Mouse (Mus musculus): Measurements from ENCODE around the gene Chp1. TPM values are rescaled to one million over a fixed set of nuclear protein-coding genes. Genes with fewer than 3 reads are reported as not detected.
A peak's percentile ranks its signal among the peaks of the same experiment; 100 is the strongest.
"Not testable (repeated sequence)": the region's sequence is repeated elsewhere in the genome, so short reads cannot be mapped to it uniquely, and the experiment has no call there.

Gene Chp1
- 217 and 293 TPM in 2 replicates for total RNA-seq (2021)
- long read RNA-seq, transcript Chp1-201 (7 exons, 2,609 nt) = major isoform, 178 of 234 reads
- long read RNA-seq, partial matches to known transcripts = 42 of 234 reads
- long read RNA-seq, other reads (novel, unspliced or antisense) = 10 of 234 reads

DNA sequence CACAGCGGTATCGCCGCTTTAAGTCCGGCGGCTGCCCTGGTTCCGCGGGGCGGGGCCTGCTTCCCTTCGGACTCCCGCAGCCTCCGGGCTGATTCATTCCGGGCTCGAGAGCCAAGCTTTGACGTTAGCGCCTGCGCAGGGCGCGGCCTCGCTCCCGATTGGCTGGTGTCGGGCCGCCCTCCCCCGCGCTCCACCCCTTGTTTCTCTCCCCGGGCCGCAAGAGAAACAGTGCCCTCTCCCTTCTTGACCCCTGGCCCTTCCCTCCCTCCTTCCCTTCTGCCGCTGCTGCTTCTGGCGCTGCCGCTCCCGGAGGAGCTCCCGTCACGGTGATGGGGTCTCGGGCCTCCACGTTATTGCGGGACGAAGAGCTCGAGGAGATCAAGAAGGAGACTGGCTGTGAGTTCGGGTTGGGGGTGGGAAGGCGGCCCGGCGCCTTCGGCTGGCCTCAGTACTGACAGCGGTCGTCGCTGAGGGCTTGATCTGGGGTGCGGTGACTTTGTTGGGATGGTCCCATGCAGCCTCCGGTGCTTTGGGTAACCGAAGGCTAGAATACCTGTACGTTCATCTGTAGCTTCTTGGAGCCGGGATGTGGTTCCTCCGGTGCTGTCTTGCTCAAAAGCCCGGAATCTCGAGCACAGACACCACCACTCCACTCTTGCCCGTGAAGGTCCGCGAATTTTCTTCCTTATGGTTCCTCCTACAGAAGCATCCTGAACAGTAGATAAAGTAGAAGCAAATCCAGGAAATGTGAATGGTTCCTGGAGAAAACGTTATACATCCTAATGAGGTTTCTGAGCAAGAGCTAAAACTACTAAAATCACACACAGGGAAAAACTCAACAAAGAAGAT lies at the start of gene Chp1, which contains the start of gene Exd1:
TSS of gene Chp1 (plus strand) at position 176 of the 849 bp plus-strand sequence.
TSS of gene Exd1 (minus strand) at position 106 of the 849 bp plus-strand sequence.
- DNase-seq = peak; percentile 99

DNA sequence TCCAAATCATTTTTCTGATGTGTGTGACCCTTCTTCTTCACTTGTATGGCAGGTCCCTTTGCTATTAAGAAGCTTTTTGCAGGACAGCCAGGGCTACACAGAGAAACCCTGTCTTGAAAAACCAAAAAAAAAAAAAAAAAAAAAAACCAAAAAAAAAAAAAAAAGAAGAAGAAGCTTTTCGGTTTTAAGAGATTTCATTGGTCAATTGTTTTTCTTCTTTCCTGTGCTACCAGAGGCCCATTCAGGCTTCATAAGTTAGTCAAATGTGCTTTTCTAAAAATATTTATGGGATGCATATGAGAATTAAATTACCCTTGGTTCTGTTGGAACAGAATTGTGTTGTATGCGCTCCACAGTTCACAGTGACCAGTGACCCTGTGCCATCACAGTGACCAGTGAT lies 48.6 kb upstream of the Chp1 start:
- no peak for DNase-seq

DNA sequence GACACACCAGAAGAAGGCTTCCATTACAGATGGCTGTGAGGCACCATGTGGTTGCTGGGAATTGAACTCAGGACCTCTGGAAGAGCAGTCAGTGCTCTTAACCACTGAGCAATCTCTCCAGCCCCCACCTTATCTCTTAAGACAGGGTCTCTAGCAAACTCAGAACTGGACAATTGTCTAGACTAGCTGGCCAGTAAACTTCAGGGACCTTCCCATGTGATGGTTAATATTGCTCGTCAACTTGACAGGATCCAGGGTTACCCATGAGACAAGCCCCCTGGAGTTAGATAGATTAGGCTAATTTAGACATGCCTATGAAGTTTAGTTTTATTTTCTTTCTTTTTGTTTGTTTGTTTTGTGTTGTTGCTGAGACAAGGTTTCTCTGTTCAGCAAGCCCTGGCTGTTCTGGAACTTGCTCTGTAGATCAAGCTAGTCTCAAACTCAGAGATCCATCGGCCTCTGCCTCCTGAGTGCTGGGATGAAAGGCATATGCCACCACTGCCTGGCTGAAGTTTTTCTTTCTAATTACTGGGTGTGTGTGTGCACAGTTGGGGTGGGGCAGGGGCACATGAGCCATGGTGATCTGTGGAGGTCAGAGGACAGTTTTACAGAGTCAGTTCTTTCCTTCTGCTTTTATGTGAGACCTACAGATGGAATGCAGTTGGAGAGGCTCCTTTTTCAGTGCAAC lies 46.4 kb upstream of the Chp1 start:
- DNase-seq = no peak

DNA sequence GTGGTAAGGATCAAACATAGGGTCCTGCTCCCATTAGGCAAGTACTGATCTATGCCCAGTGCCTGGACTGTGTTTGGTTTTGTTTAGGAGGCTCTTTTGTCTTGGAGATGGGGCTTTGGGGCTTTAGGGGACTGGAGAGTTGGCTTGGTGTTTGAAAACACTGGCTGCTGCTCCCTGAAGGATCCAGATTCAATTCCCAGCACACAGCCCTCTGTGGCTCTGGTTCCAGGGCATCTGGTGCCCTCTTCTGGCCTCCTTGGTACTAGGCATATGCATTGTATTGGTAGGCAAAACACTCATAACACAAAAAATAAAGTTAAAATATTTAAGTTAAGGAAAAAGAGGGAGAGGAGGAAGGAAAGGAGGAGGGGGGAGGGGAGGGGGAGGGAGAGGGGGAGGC lies 40.4 kb upstream of the Chp1 start:
- DNase-seq = peak; percentile 10

DNA sequence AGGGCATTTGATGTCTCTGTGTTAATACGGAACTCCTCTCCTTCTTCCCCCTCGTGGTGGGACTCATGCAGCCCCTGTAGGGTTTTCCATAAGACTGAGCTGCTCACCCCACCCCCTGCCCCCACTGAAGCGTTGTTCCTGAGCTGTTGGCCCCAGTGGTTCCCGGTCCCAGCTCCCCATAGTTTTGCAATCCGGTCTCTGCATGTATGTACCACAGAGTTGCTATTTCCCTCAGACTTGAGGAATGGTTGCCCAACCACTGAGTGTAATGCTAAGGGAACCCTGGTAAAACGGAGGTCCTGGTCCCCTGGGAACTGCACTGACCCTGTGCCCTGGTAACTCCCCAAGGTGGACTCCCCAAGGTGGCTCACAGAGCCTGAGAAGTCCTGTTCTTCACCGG lies 39.0 kb upstream of the Chp1 start:
- not testable (repeated sequence) for DNase-seq

DNA sequence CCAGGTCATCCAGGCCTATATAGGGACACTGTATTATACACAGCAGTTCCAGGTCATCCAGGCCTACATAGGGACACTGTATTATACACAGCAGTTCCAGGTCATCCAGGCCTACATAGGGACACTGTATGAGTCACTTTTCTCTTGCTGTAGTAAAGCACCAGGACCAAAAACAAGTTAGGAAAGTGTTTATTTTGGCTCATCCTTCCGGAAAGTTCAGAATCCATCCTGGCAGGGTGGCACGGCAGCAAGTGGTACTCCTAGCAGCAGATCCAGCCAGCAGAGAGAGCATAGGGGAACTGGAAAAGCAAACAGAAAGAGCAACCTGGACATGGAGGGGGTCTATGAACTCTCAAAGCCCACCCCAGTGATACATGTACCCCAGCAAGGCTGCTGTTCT lies 36.6 kb upstream of the Chp1 start:
- DNase-seq = no peak

DNA sequence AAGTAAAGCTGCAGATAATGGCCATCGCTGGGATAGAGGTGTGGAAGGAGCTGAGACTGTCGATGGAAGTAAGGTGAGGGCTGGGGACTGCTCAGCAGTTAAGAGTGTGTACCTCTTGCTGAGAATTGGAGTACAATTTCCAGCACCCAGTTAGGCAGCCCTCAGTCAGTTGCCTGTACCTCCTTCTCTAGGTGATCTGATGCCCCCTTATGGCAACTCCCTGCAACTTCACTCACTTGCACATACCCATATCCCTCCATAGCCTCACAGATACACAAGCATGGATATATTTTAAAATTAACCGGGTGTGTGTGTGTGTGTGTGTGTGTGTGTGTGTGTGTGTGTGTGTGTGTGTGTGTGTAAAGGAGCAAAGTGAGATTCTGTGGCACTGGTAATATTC lies 35.2 kb upstream of the Chp1 start:
- no peak for DNase-seq

DNA sequence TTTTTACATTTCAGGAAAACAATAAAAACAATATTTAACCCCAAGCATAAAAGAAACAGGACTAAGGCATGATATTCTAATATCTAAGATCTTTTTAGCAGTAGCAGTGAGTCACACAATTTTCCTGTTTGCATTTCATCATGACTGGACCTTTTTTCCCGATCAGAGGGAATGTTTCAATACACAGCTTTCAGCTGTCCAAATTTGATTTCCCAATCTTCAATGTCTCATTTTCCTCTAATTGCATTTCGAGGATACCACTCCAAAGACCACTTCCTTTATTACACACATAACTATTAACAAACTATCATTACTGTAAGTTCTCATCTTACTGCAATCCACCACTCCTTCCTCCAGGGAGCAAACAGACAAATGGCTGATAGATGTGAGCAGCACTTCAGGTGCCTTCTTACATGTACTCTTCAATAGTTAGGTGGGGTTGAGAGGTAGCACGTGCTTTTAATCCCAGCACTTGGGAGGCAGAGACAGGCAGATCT lies 33.4 kb upstream of the Chp1 start:
- no peak for DNase-seq

DNA sequence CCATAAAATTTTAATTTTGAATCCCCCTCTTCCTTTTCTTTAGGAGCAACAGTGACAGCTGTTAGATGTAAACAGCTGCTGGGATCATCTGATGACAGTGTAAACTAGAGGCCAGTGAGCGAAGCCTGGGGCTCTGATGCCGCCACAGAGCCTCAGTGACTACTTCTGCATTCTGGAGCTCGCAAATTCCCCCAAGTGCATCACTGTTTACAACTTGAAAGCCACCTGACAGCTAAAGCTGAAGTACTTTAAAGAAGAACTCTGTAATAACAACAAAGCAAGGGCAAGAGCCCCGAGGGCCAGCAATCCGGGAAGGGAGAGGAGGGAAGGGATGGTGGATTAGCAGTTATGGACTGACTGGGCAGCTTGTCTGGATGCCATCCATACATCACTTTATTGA lies 30.7 kb upstream of the Chp1 start:
- no peak for DNase-seq

DNA sequence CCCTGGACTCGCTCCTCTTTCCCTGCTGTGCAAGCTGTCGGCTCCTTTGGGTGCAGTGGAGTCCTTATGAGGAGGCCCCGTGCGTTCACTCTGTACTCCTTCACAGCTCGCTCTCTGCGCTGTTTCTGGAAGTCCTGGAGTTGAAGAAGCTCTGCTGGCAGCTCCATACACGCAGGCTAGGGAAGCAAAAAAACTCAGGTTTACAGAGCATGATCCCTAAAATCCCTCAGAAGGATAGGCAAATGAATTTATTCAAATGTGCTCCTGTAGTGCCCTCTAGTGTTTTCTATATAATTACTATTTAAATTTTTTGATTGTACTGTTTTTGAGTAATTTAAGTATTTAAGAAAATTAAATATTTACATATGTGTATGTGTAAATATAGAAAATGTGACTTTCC lies 26.9 kb upstream of the Chp1 start:
- no peak for DNase-seq

DNA sequence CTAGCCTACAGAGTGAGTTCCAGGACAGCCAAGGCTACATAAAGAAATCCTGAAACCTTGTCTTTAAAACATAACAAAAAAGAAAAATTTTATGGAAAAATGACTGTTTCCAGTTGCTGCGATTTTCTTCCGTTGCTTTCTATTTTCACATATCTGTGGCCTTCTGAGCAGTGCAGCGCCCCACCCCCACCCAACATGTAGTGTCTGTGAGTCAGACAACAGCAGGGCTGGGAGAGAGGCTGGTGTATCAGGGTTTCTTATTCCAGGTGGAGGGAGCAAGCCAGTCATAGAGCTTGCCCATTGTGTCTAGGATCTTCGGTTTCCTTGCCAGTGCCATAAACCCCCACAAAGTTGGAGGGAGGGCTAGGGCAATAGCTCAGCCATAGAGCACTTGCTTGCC lies 23.7 kb upstream of the Chp1 start:
- DNase-seq = peak; percentile 19

DNA sequence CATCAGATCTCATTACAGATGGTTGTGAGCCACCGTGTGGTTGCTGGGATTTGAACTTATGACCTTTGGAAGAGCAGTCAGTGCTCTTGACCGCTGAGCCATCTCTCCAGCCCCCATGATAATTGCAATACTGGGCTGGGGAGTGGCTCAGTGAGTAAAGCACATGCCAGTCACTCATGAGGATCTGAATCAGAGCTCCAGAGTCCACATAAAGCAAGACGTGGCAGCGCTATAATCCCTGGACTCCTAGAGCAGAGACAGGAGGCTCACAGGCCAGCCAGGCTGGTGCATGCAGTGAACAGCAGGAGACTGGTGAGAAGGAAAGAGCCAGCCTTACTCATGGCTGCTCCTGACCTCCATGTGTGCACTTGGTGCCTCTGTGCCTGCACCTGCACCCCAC lies 22.1 kb upstream of the Chp1 start:
- DNase-seq = no peak

DNA sequence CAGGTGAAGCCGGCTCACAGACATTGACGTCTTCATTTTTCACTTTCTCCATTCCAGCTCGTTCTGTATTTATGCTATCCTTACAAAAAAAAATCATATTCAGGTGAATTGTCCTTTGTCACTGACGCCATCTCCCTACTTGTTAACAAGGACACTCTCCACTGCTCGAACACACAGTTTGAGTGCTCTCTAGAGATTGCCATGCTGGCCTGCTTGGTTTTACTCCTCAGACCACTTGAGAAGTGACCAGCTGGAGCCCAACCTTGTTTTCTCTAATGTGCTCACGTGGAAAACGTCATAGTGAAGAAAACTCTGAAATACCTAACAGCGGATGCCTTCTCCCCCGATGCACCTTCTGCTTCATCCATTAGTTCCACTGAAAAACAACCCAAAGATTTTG lies 8.7 kb upstream of the Chp1 start:
- DNase-seq = no peak

DNA sequence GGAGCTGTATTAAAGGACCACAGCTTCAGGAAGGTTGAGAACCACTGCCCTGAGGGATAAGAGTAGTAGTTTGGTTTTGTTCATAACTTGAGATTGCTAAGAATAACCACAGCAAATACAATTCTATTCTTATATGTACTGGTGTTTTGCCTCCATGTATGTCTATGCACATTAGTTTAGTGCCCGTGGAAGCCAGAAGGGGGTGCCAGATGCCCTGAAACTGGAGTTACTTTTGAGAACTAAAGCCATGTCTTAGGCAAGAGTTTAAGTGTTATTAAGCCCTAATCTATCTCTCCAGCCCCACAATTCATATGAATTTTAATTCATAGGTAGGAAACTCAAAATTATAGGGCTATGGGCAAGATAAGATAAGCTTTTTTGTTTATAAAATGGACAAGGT lies 5.4 kb upstream of the Chp1 start:
- peak; percentile 67 for DNase-seq

DNA sequence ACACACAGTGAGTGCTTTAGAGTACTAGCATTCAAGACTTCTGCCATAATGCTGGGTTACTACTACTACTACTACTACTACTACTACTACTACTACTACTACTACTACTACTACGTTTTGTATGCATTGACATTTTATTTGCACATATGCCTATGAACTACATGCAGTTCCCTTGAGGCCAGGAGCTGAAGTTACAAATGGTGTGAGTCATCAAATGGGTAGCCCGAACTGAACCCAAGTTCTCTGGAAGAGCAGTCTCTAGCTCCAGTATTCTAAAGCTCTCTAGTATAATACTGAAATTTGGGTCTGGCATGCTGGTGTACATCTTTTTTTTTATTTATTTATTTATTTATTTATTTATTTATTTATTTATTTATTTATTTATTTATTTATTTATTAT lies 3.8 kb upstream of the Chp1 start:
- DNase-seq = no peak

DNA sequence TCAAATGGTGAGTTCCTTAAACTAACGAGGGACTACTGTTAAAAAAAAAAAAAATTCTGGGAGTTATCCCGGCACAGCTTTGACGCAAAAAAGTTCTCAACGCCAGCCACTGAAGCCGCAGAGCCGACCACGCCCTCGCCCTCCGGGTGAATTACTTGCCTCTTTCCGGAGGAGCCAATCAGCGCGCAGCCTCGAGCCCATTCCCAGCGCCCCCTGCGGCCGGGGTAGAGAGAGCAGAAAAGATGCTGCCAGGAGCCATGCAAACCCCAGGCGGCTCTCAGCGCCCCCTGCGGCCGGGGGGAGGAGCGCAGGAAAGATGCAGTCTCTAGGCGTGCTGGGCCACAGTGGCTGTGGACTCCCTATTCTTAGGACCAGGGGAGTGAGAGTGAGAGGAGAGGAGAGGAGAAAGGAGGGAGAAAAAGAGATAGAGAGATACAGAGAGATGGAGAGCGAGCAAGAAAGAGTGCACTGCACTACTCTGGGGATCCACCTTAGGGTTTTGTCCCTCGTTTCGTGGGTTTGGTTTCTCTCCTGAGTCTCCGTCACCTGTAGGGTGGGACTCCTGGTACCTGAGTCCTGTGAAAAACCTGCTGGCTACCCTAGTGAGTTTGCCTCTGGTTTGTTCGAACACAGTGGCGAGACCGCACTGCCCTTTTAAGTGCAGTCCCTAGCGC lies 512 bp upstream of the Chp1 start:
- peak; percentile 82 for DNase-seq

DNA sequence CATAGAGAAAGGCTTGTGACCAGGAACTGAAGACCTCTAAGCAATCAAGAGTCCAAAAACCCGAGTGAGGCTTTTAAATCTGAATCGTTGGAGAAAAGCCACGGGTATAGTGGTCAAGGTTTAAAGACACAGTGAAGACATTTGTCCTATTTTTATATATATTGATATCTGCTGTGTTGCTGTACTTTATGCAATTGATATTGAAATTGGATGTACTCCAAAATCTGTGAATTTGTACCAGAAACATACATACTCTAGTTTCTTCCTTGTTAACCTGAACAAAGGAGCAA lies 819 bp downstream of the Chp1 start:
- no peak for DNase-seq

DNA sequence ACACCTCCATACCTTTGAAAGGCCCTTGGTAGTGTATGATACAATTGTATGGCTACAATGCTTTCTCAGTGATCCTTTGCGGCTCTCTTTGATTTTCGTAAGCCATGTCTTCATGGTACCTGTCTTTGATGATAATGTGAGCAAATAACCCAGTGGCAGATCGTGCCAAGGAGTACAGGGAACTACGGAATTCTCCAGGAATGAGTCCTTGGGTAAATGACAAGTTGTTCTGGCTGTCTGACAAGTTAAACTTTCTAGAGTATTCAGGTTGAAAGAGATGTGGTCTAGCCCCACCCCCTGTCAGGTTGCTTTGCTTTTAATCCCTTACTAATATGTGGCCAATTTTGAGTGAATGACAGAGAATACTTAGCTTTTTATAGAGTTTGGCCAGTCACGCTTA lies 1.2 kb downstream of the Chp1 start:
- no peak for DNase-seq

DNA sequence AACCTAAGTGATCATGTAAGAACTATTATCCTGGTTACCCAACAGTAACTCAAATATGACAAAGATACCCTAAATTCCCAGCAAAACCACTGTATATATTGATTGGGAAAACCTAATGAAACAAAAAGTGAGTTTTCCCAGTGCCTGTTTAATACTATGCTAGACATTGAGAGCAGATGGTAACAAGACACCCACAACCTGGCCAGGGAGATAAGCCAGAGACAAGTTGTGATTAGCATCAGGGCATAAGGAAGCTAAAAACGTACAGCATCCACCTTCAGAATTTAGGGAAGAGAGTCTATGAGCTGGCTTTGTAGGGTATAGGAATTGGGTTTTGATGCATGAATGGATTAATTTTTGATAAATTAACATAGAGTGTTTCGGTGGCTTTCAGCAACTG lies 2.2 kb downstream of the Chp1 start:
- no peak for DNase-seq

DNA sequence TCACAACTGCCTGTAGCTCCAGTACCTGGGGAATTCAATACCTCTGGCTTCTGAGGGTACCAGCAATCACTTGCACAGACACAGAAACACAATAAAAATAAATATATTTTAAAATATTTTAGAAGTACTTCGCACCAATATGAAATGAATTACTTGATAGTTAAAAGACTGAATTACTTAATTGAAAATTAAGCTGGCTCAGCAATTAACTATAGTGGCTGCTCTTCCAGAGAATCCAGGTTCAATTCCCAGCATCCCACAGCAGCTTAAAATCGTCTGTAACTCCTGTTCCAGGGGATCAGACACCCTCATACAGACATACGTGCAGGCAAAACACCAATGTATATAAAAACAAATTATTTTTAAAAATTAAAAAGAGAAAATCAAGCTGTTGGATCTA lies 10.5 kb downstream of the Chp1 start:
- no peak for DNase-seq

DNA sequence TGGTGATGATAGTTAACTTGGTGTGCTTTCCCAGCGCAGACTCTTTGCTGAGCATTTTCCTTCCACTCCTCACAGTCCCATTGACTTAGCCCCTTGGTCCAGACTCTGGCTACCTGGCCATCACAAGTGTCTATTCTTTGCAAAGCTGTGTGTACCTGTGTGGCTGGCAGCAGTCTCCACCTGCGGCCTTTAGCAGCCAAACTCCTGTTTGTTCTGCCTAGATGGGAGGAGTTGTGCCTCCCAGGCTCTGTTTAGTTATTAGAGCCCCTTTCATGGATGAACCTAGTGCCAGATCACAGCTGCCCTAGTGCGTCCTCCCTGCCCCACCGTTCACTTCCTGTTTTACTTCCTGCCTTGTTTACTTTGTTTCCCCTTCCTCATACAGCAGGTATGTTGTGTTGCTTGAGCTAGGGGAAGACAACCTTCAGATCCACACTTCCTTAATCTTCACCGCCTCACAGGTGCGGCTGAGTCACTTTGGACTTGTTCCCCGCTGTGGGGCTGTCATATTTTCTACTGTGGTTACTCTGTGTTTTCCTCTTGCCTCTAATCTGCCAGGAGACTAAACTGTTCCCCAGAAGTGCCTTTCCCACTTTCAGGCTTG lies 11.3 kb downstream of the Chp1 start:
- no peak for DNase-seq

DNA sequence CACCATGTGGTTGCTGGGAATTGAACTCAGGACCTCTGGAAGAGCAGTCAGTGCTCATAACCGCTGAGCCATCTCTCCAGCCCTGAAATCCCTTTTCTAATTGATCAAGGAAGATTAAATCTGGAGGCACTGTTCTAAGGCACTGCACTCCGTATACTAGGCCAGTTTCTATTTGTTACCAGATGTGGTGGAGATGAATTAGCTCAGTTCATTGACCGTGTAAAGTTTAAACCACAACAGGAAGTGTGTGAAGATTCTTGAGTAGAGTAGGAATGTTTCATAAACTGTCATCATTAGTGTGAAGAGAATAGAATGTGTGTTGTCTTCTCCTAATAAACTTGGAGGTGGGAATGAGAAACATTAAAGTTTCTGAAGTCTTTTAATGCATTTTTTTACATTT lies 14.3 kb downstream of the Chp1 start:
- no peak for DNase-seq

DNA sequence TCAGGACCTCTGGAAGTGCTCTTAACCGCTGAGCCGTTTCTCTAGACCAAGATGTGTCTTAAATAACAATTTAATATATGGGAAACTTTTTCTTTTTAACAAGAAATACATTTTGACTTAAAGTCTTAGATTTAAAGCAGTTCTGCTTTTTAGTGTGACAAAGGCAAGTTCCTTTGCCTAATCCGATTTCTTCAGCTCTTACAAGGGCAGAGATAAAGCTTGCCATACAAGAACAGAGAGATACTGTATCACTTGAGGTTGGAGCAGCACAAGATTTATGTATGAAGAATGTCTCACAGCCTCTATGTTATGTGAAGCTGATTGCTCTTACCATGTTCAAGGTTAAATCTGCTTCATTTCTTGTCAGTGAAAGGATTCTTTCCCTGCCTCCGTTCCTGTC lies 17.8 kb downstream of the Chp1 start:
- DNase-seq = no peak
